Mouse (Mus musculus) cerebellum, postnatal 25 days (tissue): ENCODE results near the gene Nr5a1.

Source experiments
- DNase-seq, 2 experiments: peaks; one replicate each; pipeline ENCODE4 v3.0.0; 2021; ENCODE audit warnings: mixed read lengths in 2 of 2

Nr5a1 gene

DNA sequence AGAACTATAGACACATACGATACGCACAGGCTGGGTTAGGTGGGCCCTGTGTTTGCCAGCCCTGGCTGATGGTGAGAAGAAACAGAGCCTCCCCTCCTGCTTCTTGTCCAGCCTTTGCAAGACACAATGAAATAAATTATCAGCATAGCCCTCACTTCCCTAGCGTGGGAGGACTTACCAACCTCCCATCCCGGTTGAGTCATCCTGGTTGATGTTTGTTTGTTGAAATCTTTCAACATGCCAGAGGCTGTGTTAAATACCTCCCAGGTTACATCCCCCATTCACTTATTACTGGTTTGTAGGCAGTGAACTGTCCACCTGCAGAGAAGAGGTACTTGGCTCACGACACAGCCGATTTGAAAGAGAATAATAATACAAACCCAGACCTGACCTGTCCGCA, 66.7 kb downstream of the Nr5a1 start:
- no peak for DNase-seq

DNA sequence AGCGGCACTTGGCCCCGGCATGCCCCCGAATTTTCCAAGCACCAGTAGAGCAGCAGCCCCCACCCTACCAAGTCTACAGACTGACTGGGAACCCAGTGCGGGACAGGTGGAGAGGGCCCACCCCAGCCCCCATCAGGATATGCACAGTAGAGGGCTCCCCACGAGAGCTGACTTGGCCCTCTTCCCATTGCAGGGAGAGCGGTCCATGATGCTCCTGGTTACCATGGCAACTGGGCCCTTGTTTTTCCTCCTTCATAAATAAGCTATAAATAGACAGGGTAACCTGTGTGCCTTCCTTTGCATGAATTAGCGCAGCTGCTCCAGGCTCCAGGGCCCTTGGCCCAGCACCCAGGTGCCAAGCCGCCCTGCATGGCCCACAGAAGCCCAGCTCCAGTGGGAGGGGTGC, 67.1 kb downstream of the Nr5a1 start:
- DNase-seq, result peak; percentile 40 to 55

DNA sequence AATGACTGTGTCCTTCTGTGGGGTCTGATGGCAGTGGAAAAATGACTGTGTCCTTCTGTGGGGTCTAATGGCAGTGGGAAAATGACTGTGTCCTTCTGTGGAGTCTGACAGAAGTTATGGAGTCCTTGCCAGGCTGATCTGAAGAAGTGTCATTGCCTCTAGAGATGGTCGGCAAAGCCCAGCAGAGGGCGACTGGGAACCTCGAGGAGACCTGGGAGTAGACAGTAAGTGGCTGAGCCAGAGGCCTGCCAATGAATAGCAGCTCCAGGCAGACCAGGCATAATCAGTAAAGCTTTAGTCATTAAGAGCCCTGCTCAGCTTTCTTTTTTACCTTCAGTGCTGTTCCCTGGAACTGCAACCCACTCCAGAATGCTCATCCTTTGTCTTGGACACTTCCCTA, 68.4 kb downstream of the Nr5a1 start:
- DNase-seq, result peak; percentile 66 to 83

DNA sequence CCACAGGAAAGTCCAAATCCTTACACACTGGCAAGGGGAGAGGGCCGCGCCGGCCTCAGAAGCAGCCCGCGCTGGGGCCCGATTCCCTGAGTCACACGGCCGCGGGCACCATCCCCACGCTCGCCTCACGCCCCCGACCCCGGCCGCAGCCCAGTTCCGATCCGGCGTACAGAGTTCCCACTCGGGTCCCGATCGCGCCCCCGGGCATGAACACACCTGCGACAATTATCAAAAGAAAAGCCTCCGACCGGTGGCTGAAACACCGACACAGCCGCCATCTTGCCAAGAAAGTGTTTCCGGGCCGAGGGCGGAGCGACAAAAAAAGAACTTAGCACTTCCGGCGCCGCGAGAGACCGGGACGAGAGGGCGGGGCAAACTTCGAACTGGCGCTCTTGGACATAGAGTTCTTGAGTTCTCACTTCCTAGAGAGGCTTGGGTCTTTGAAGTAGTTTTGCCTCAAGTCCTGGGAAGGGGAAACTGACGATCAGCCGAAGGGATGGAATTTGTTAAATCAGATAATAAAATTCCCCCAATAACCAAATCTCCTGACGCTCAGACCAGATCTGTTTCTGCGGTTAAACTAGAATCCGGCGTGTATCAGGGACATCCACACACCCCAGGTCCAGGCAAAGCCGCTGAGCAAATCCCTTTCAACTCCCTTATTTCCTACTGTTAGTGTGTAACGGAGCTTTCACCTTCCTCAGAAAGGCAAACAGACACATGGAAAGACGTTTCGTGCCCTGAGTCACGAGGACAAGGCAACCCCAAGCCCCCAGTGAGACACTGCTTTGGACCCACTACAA, 70.5 kb downstream of the Nr5a1 start, which contains the start of gene Psmb7:
Gene Psmb7, minus strand, starts transcription at position 463 of the 803 bp plus-strand sequence.
- peak; percentile 84 to 93 for DNase-seq
